Mouse (Mus musculus) liver, embryonic 12.5 days (tissue): Measurements from ENCODE around the gene Rbm15b. TPM values are rescaled to one million over a fixed set of nuclear protein-coding genes. Genes with fewer than 3 reads are reported as not detected.

Experiments used
- ATAC-seq: fragments of 200-750 bp; cut with Nextera tagmentation; 2 replicates; pipeline ENCODE4 v1.8.0; 2017; ENCODE audit warnings: moderate number of reproducible peaks, mild to moderate bottlenecking, moderate library complexity
- H3K27ac ChIP-seq: fragments of 300-500 bp; sonication (generic); 2 replicates; pipeline ENCODE4 v1.5.1; 2016; ENCODE audit warnings: mild to moderate bottlenecking
- H3K27me3 ChIP-seq: fragments of 300-500 bp; sonication (generic); replicated peaks from 2 replicates; pipeline ENCODE4 v1.6.1; 2016; ENCODE audit warnings: mild to moderate bottlenecking, moderate library complexity
- H3K36me3 ChIP-seq: fragments of 300-500 bp; sonication (generic); 2 replicates; pipeline ENCODE4 v1.6.1; 2016; ENCODE audit warnings: mild to moderate bottlenecking, moderate library complexity
- H3K4me1 ChIP-seq: fragments of 300-500 bp; sonication (generic); 2 replicates; pipeline ENCODE4 v1.6.1; 2016
- H3K4me2 ChIP-seq: fragments of 300-500 bp; sonication (generic); 2 replicates; pipeline ENCODE4 v1.6.1; 2016; ENCODE audit warnings: mild to moderate bottlenecking, moderate library complexity
- H3K4me3 ChIP-seq: fragments of 300-500 bp; sonication (generic); 2 replicates; pipeline ENCODE4 v1.5.1; 2016; ENCODE audit warnings: mild to moderate bottlenecking, moderate library complexity
- H3K9ac ChIP-seq: fragments of 300-500 bp; sonication (generic); 2 replicates; pipeline ENCODE4 v1.6.1; 2016; ENCODE audit warnings: mild to moderate bottlenecking, moderate library complexity
- H3K9me3 ChIP-seq: fragments of 300-500 bp; sonication (generic); replicated peaks from 2 replicates; pipeline ENCODE4 v1.6.1; 2016; ENCODE audit warnings: mild to moderate bottlenecking, moderate library complexity
- WGBS: fragments of 180-500 bp; shearing (Covaris S2); methylation state at CpG from one replicate; pipeline ENCODE4 v1.1.7; 2016; ENCODE audit not compliant: insufficient replicate concordance; 5-methylcytosine and 5-hydroxymethylcytosine counted together
- polyA plus RNA-seq: library from polyadenylated mRNA; unstranded; fragments of >200 nt; fragmentation: Nextera tagmentation; extraction: Ambion mirVana; gene quantifications from 2 replicates; pipeline ENCODE4 v1.2.1, GENCODE M21; 2016

The Rbm15b gene
- polyA plus RNA-seq, 1 experiment from 2014 or later, result 11.3 TPM

- Histone ChIP-seq H3K36me3 (peaks cover 84% of the 10 kb centered on the region), H3K27me3 (no peaks in the 10 kb centered on the region), H3K9ac (no peak overlapping the region), H3K4me3 (no peak overlapping the region), H3K4me1 (peaks cover 42% of the 10 kb centered on the region), H3K4me2 (no peak overlapping the region), H3K27ac (no peak overlapping the region), H3K9me3 (no peaks in the 10 kb centered on the region)
- no peak for ATAC-seq
- WGBS, result 70% methylated on average over 4 of the region's 4 CpGs
Measured at GRCm38 (mm10) chr9:106882176-106882575, 5.1 kb downstream of the Rbm15b start.

- no peak overlapping the region for H3K4me3 ChIP-seq
- H3K27me3 ChIP-seq, result no peaks in the 10 kb centered on the region
- H3K4me2 ChIP-seq, result no peak overlapping the region
- no peaks in the 10 kb centered on the region for H3K9me3 ChIP-seq
- no peak for ATAC-seq
- no peak overlapping the region for H3K27ac ChIP-seq
- H3K36me3 ChIP-seq, result peaks cover 94% of the 10 kb centered on the region
- 71% methylated on average over 4 of the region's 4 CpGs for WGBS
- no peak overlapping the region for H3K9ac ChIP-seq
- peaks cover 42% of the 10 kb centered on the region for H3K4me1 ChIP-seq
Measured at GRCm38 (mm10) chr9:106881071-106881755, 6.0 kb downstream of the Rbm15b start.

GRCm38 (mm10) chr9:106879471-106879870 is 7.8 kb downstream of the Rbm15b start:
- H3K9me3 ChIP-seq, result no peaks in the 10 kb centered on the region
- H3K4me2 ChIP-seq, result no peak overlapping the region
- H3K27me3 ChIP-seq, result no peaks in the 10 kb centered on the region
- peaks cover 100% of the 10 kb centered on the region for H3K36me3 ChIP-seq
- H3K9ac ChIP-seq, result no peak overlapping the region
- no peak overlapping the region for H3K4me3 ChIP-seq
- no peak for ATAC-seq
- H3K27ac ChIP-seq, result no peak overlapping the region
- H3K4me1 ChIP-seq, result peaks cover 26% of the 10 kb centered on the region
- WGBS, result 77% methylated on average over 4 of the region's 4 CpGs

- Histone ChIP-seq H3K9ac (no peak overlapping the region), H3K36me3 (peaks cover 95% of the 10 kb centered on the region), H3K4me2 (no peak overlapping the region), H3K9me3 (no peaks in the 10 kb centered on the region), H3K4me3 (no peak overlapping the region), H3K4me1 (no peaks in the 10 kb centered on the region), H3K27ac (no peak overlapping the region), H3K27me3 (no peaks in the 10 kb centered on the region)
- WGBS, result 82% methylated on average over 3 of the region's 3 CpGs
- no peak for ATAC-seq
Measured at GRCm38 (mm10) chr9:106876666-106877065, 10.6 kb downstream of the Rbm15b start.

- Histone ChIP-seq H3K9ac (no peak overlapping the region), H3K9me3 (no peaks in the 10 kb centered on the region), H3K27me3 (no peaks in the 10 kb centered on the region), H3K4me3 (no peak overlapping the region), H3K4me2 (no peak overlapping the region), H3K27ac (no peak overlapping the region), H3K4me1 (no peaks in the 10 kb centered on the region), H3K36me3 (peaks cover 89% of the 10 kb centered on the region)
- 74% methylated on average over 5 of the region's 5 CpGs for WGBS
- no peak for ATAC-seq
Measured at GRCm38 (mm10) chr9:106874216-106874615, 13.0 kb downstream of the Rbm15b start.

GRCm38 (mm10) chr9:106858036-106858435 is 29.2 kb downstream of the Rbm15b start:
- no peak for ATAC-seq

GRCm38 (mm10) chr9:106856664-106857063 is 30.6 kb downstream of the Rbm15b start:
- H3K9me3 ChIP-seq, result no peaks in the 10 kb centered on the region
- no peaks in the 10 kb centered on the region for H3K27me3 ChIP-seq
- no peak for ATAC-seq
- H3K36me3 ChIP-seq, result peaks cover 92% of the 10 kb centered on the region
- WGBS, result 68% methylated on average over 3 of the region's 3 CpGs
- H3K4me3 ChIP-seq, result no peak overlapping the region
- no peaks in the 10 kb centered on the region for H3K4me1 ChIP-seq
- H3K9ac ChIP-seq, result no peak overlapping the region
- H3K27ac ChIP-seq, result no peak overlapping the region
- H3K4me2 ChIP-seq, result no peak overlapping the region

More at GRCm38 (mm10) chr9:106858036-106858435, 29.2 kb downstream of the Rbm15b start:
- H3K27ac ChIP-seq, result no peak overlapping the region
- peaks cover 92% of the 10 kb centered on the region for H3K36me3 ChIP-seq
- 53% methylated on average over 11 of the region's 11 CpGs for WGBS
- no peaks in the 10 kb centered on the region for H3K4me1 ChIP-seq
- no peaks in the 10 kb centered on the region for H3K27me3 ChIP-seq
- H3K4me2 ChIP-seq, result no peak overlapping the region
- H3K9ac ChIP-seq, result no peak overlapping the region
- H3K4me3 ChIP-seq, result no peak overlapping the region
- H3K9me3 ChIP-seq, result no peaks in the 10 kb centered on the region

GRCm38 (mm10) chr9:106842800-106843199 is 44.4 kb downstream of the Rbm15b start:
- ATAC-seq, result no peak
- 87% methylated on average over 6 of the region's 6 CpGs for WGBS
- Histone ChIP-seq H3K27ac (no peak overlapping the region), H3K27me3 (no peaks in the 10 kb centered on the region), H3K4me2 (no peak overlapping the region), H3K9ac (no peak overlapping the region), H3K4me1 (no peaks in the 10 kb centered on the region), H3K36me3 (peaks cover 92% of the 10 kb centered on the region), H3K9me3 (no peaks in the 10 kb centered on the region), H3K4me3 (no peak overlapping the region)

- WGBS, result 88% methylated on average over 1 of the region's 1 CpGs
- no peak for ATAC-seq
- H3K4me1 ChIP-seq, result no peaks in the 10 kb centered on the region
Measured at GRCm38 (mm10) chr9:106840569-106840968, 46.7 kb downstream of the Rbm15b start.

More at GRCm38 (mm10) chr9:106840569-106840968, 46.7 kb downstream of the Rbm15b start:
- H3K4me3 ChIP-seq, result no peak overlapping the region
- no peak overlapping the region for H3K9ac ChIP-seq
- no peaks in the 10 kb centered on the region for H3K9me3 ChIP-seq
- peaks cover 95% of the 10 kb centered on the region for H3K36me3 ChIP-seq
- no peak overlapping the region for H3K27ac ChIP-seq
- no peaks in the 10 kb centered on the region for H3K27me3 ChIP-seq
- no peak overlapping the region for H3K4me2 ChIP-seq

Other genes with a start within 250 kb of the Rbm15b start
- gene Grm2, start 231.3 kb downstream of the Rbm15b start, polyA plus RNA-seq, result not detected in 2 replicates
- 16.3 and 16.5 TPM in 2 replicates for gene Tex264, start 201.5 kb downstream of the Rbm15b start, polyA plus RNA-seq
- gene Rad54l2, start 98.2 kb downstream of the Rbm15b start, polyA plus RNA-seq, result 3.9 and 4.0 TPM in 2 replicates
- gene Dcaf1, start 65.6 kb downstream of the Rbm15b start, polyA plus RNA-seq, result 18.6 and 19.3 TPM in 2 replicates
- gene Manf, start 4.6 kb upstream of the Rbm15b start, polyA plus RNA-seq, result 232 and 233 TPM in 2 replicates